Mouse (Mus musculus): ENCODE measurements at regions not wholly inside any gene's neighbourhood (a gene's known extent, or its start where the extent isn't known, plus 50 kb on each side); places are given as distances from the start of the nearest gene placed in this dataset.
A peak's percentile ranks its signal among the peaks of the same experiment; 100 is the strongest.

DNA sequence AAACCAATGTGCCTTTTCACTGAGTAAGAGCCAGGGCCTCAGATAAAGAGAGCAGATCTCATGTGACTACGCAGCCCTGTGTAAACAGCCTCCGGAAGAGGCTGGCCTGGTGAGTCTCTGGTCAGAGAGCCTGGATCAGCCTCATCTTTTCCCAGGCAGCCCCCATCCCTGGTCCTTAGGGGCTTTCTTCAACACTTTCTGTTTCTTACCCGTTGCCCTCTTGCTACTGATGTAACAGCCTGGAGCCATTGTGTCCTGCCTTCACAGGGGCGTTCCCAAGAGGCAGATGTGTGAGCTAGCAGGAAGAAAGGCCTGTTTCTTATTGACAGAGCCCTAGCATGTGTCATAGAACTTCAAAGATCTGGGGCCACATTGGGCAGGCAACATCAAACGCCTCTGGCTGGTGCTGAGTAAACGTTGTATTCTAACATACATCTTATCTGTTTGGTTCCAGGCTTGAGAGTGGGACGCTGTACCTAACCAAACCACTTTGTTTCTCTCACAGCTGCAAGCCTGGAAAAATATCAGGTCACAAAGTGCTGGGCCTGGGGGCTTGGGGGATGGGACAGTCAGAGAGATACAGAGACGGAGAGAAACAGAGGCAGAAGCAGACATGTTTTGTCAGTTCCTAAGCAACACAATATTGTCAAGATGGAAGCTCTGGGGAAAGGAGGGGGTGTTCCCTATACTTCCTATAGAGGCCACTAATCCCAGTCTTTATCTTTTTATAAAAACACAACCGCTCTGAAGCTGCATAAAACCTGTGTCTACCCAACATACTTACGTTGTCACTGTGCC, 362.6 kb upstream of the Prox1 start:
- Histone ChIP-seq H3K4me3 (ENCODE audit: low read depth, low read length) (no peak overlapping the region), H3K36me3 (ENCODE audit: control insufficient read depth, insufficient read depth, low read length) (no peaks in the 10 kb centered on the region), H3K4me2 (replicated peaks; ENCODE audit: low read depth, low read length) (no peak overlapping the region), H3K4me1 (replicated peaks; ENCODE audit: control insufficient read depth, insufficient read depth, low read length) (peaks cover 3% of the 10 kb centered on the region; the same call in 1 of the 2 replicates), H3K9me3 (ENCODE audit: control insufficient read depth, low read length) (no peaks in the 10 kb centered on the region), H3K27ac (ENCODE audit: low read depth, low read length) (peak overlapping the region; percentile 42; the same call in 1 of the 2 replicates), H3K27me3 (ENCODE audit: control insufficient read depth, insufficient read depth, low read length) (no peaks in the 10 kb centered on the region), H3K9ac (ENCODE audit: low read depth, low read length) (0 out of 2 replicates have a peak overlapping the region, but pooled peaks have one; percentile 4)
- DNase-seq (ENCODE audit: low spot score) (peak; percentile 50), ATAC-seq (ENCODE audit: low FRiP score) (peak; percentile 56)
- WGBS = 20% methylated on average over 10 of the region's 10 CpGs

- H3K4me2 ChIP-seq (replicated peaks; ENCODE audit: low read depth, low read length) = no peak overlapping the region
- H3K4me3 ChIP-seq (ENCODE audit: low read depth, low read length) = no peak overlapping the region
- peaks cover 3% of the 10 kb centered on the region; the same call in 1 of the 2 replicates for H3K4me1 ChIP-seq (replicated peaks; ENCODE audit: control insufficient read depth, insufficient read depth, low read length)
- no peak overlapping the region for H3K9ac ChIP-seq (ENCODE audit: low read depth, low read length)
- WGBS = 89% methylated on average over 6 of the region's 6 CpGs
- H3K36me3 ChIP-seq (ENCODE audit: control insufficient read depth, insufficient read depth, low read length) = no peaks in the 10 kb centered on the region
- DNase-seq (ENCODE audit: low spot score) (no peak), ATAC-seq (ENCODE audit: low FRiP score) (no peak)
- no peaks in the 10 kb centered on the region for H3K27me3 ChIP-seq (ENCODE audit: control insufficient read depth, insufficient read depth, low read length)
- H3K27ac ChIP-seq (ENCODE audit: low read depth, low read length) = no peak overlapping the region
- no peaks in the 10 kb centered on the region for H3K9me3 ChIP-seq (ENCODE audit: control insufficient read depth, low read length)
Measured at GRCm38 (mm10) chr1:190531224-190531623, 360.7 kb upstream of the Prox1 start.

DNA sequence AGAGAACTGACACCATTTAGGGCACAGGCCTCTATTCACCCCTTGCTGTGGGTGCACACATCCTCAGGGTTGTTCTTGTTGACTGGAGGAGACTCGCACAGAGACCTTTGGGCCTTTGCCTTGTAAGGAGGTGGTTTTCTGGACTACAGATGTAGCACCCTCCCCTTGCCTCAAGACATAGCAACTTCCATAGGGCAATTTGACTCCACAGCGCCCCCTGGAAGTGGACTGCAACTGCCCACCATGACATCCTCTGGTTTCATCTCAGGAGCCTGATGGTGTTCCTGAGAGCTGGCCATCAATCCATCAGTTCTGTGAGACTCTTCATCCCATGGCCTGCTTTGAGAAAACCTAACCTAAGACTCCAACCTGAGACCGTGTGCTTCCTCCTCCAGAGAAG, 359.6 kb upstream of the Prox1 start:
- H3K9ac ChIP-seq (ENCODE audit: low read depth, low read length) = no peak overlapping the region
- no peak overlapping the region for H3K4me3 ChIP-seq (ENCODE audit: low read depth, low read length)
- no peak overlapping the region for H3K4me2 ChIP-seq (replicated peaks; ENCODE audit: low read depth, low read length)
- no peak overlapping the region for H3K27ac ChIP-seq (ENCODE audit: low read depth, low read length)
- H3K27me3 ChIP-seq (ENCODE audit: control insufficient read depth, insufficient read depth, low read length) = no peaks in the 10 kb centered on the region
- no peaks in the 10 kb centered on the region for H3K9me3 ChIP-seq (ENCODE audit: control insufficient read depth, low read length)
- DNase-seq (ENCODE audit: low spot score) = no peak
- WGBS = 70% methylated on average over 3 of the region's 3 CpGs
- H3K36me3 ChIP-seq (ENCODE audit: control insufficient read depth, insufficient read depth, low read length) = no peaks in the 10 kb centered on the region
- peaks cover 3% of the 10 kb centered on the region; the same call in 1 of the 2 replicates for H3K4me1 ChIP-seq (replicated peaks; ENCODE audit: control insufficient read depth, insufficient read depth, low read length)
- ATAC-seq (ENCODE audit: low FRiP score) = no peak

- Histone ChIP-seq H3K27ac (ENCODE audit: low read depth, low read length) (no peak overlapping the region), H3K9me3 (ENCODE audit: control insufficient read depth, low read length) (no peaks in the 10 kb centered on the region), H3K4me1 (replicated peaks; ENCODE audit: control insufficient read depth, insufficient read depth, low read length) (no peaks in the 10 kb centered on the region; the same call in 1 of the 2 replicates), H3K9ac (ENCODE audit: low read depth, low read length) (no peak overlapping the region), H3K36me3 (ENCODE audit: control insufficient read depth, insufficient read depth, low read length) (no peaks in the 10 kb centered on the region), H3K4me2 (replicated peaks; ENCODE audit: low read depth, low read length) (no peak overlapping the region), H3K4me3 (ENCODE audit: low read depth, low read length) (no peak overlapping the region), H3K27me3 (ENCODE audit: control insufficient read depth, insufficient read depth, low read length) (no peaks in the 10 kb centered on the region)
- 89% methylated on average over 7 of the region's 7 CpGs for WGBS
- no peak for DNase-seq (ENCODE audit: low spot score)
- ATAC-seq (ENCODE audit: low FRiP score) = no peak
Measured at GRCm38 (mm10) chr1:190527545-190528137, 357.1 kb upstream of the Prox1 start.

- ATAC-seq (ENCODE audit: low FRiP score) = no peak
- H3K4me1 ChIP-seq (replicated peaks; ENCODE audit: control insufficient read depth, insufficient read depth, low read length) = no peaks in the 10 kb centered on the region
- no peaks in the 10 kb centered on the region for H3K36me3 ChIP-seq (ENCODE audit: control insufficient read depth, insufficient read depth, low read length)
- H3K4me3 ChIP-seq (ENCODE audit: low read depth, low read length) = no peak overlapping the region
- no peak for DNase-seq (ENCODE audit: low spot score)
- no peaks in the 10 kb centered on the region for H3K9me3 ChIP-seq (ENCODE audit: control insufficient read depth, low read length)
- H3K4me2 ChIP-seq (replicated peaks; ENCODE audit: low read depth, low read length) = no peak overlapping the region
- no peak overlapping the region for H3K9ac ChIP-seq (ENCODE audit: low read depth, low read length)
- no peak overlapping the region for H3K27ac ChIP-seq (ENCODE audit: low read depth, low read length)
- H3K27me3 ChIP-seq (ENCODE audit: control insufficient read depth, insufficient read depth, low read length) = no peaks in the 10 kb centered on the region
- 19% methylated on average over 7 of the region's 7 CpGs for WGBS
Measured at GRCm38 (mm10) chr1:190526634-190527033, 356.1 kb upstream of the Prox1 start.

DNA sequence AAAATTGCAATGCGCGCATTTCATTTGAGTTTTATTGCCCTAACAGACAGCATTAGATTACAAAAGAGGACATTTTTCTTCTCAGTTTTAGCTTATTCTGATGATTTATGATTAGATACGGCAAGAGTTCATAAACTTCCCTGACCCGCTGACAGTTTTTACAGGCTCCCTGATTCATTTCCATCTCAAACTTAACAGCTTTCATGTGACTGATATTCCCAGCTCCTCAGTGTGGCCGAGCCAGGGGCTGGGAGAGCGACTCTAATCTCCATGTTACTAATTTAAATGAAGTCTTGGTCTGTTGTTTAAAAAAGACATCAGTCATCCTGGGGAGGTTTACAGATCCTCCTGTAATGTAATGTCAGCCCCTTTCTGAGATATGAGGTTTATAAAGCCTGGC, 355.5 kb upstream of the Prox1 start:
- Histone ChIP-seq H3K4me2 (replicated peaks; ENCODE audit: low read depth, low read length) (no peak overlapping the region), H3K9ac (ENCODE audit: low read depth, low read length) (no peak overlapping the region), H3K4me3 (ENCODE audit: low read depth, low read length) (no peak overlapping the region), H3K27ac (ENCODE audit: low read depth, low read length) (no peak overlapping the region), H3K27me3 (ENCODE audit: control insufficient read depth, insufficient read depth, low read length) (no peaks in the 10 kb centered on the region), H3K9me3 (ENCODE audit: control insufficient read depth, low read length) (no peaks in the 10 kb centered on the region), H3K4me1 (replicated peaks; ENCODE audit: control insufficient read depth, insufficient read depth, low read length) (no peaks in the 10 kb centered on the region), H3K36me3 (ENCODE audit: control insufficient read depth, insufficient read depth, low read length) (no peaks in the 10 kb centered on the region)
- ATAC-seq (ENCODE audit: low FRiP score) = no peak
- DNase-seq (ENCODE audit: low spot score) = no peak
- 69% methylated on average over 6 of the region's 6 CpGs for WGBS

- Histone ChIP-seq H3K4me2 (replicated peaks; ENCODE audit: low read depth, low read length) (no peak overlapping the region), H3K36me3 (ENCODE audit: control insufficient read depth, insufficient read depth, low read length) (no peaks in the 10 kb centered on the region), H3K9ac (ENCODE audit: low read depth, low read length) (no peak overlapping the region), H3K9me3 (ENCODE audit: control insufficient read depth, low read length) (no peaks in the 10 kb centered on the region), H3K27me3 (ENCODE audit: control insufficient read depth, insufficient read depth, low read length) (no peaks in the 10 kb centered on the region), H3K4me3 (ENCODE audit: low read depth, low read length) (no peak overlapping the region), H3K4me1 (replicated peaks; ENCODE audit: control insufficient read depth, insufficient read depth, low read length) (no peaks in the 10 kb centered on the region), H3K27ac (ENCODE audit: low read depth, low read length) (no peak overlapping the region)
- 94% methylated on average over 8 of the region's 8 CpGs for WGBS
- DNase-seq (ENCODE audit: low spot score) (no peak), ATAC-seq (ENCODE audit: low FRiP score) (no peak)
Measured at GRCm38 (mm10) chr1:190500106-190500505, 329.6 kb upstream of the Prox1 start.

DNA sequence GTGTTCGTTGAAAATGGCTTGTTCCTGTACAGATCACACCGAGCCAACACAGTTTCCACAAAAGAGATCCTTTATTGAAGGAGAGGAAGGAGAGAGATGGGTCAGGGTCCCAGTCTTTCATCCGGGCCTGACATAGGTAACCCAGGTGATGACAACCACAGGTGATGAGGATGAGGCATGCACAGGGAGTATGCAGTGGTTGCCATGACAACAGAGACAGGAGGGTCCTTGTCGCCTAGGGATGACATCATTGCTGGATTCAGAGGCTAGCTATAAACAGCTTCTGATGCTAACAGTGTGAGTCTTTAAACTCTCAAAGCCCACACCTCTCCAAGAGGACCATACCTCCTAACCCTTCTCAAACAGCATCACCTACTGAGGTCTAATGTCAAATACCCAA, 327.0 kb upstream of the Prox1 start:
- ATAC-seq (ENCODE audit: low FRiP score) = no peak

More for the DNA sequence above, 327.0 kb upstream of the Prox1 start:
- no peak overlapping the region for H3K9ac ChIP-seq (ENCODE audit: low read depth, low read length)
- no peak for DNase-seq (ENCODE audit: low spot score)
- H3K4me2 ChIP-seq (replicated peaks; ENCODE audit: low read depth, low read length) = no peak overlapping the region
- H3K4me3 ChIP-seq (ENCODE audit: low read depth, low read length) = no peak overlapping the region
- H3K9me3 ChIP-seq (ENCODE audit: control insufficient read depth, low read length) = no peaks in the 10 kb centered on the region
- no peaks in the 10 kb centered on the region for H3K36me3 ChIP-seq (ENCODE audit: control insufficient read depth, insufficient read depth, low read length)
- WGBS = 89% methylated on average over 4 of the region's 4 CpGs
- H3K27me3 ChIP-seq (ENCODE audit: control insufficient read depth, insufficient read depth, low read length) = no peaks in the 10 kb centered on the region
- no peak overlapping the region for H3K27ac ChIP-seq (ENCODE audit: low read depth, low read length)
- no peaks in the 10 kb centered on the region for H3K4me1 ChIP-seq (replicated peaks; ENCODE audit: control insufficient read depth, insufficient read depth, low read length)

Data from hindbrain, embryonic 11.5 days (tissue).